Mouse (Mus musculus): ENCODE measurements around the gene Hhat.

DNA sequence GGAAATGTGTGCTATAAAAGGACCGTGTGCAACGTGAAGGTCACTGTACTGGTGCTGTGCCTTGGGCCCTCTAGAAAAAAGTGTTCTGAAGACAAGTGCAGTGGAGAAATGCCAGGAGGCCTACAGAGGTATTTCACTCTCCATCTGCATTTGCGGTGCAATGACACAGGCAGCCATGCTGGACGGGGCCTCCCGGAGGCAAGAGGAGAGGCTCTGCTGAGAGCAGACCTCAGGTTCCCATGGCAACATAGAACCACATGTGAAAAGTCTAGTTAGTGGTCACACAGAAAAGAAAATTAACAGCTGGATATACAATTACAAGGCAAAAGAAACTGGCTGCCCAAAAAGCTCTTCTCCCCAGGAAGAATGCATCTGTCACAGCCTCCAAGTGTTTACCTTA, 166.6 kb downstream of the Hhat start:
- TF ChIP-seq CTCF (IDR thresholded peaks at IDR 0.05; ENCODE audit: control insufficient read depth, insufficient read depth, insufficient read length) (no peak), USF1 (IDR thresholded peaks at IDR 0.05; ENCODE audit: low read depth) (no peak)
